Mouse (Mus musculus) C2C12 (cell line): ENCODE measurements around the gene Ccdc62. TPM values are rescaled to one million over a fixed set of nuclear protein-coding genes. Genes with fewer than 3 reads are reported as not detected.

ENCODE experiments used
- H3K27me3 ChIP-seq: one replicate; pipeline ENCODE4 v1.6.1; 2011; ENCODE audit not compliant: control insufficient read depth, insufficient read depth, insufficient read length
- H3K36me3 ChIP-seq: one replicate; pipeline ENCODE4 v1.6.1; 2011; ENCODE audit not compliant: control insufficient read depth, insufficient read depth
- H3K4me3 ChIP-seq: one replicate; pipeline ENCODE4 v1.5.1; 2011; ENCODE audit warnings: mild to moderate bottlenecking, control low read depth; ENCODE audit not compliant: poor library complexity, insufficient read depth, severe bottlenecking
- H3K79me2 ChIP-seq: one replicate; pipeline ENCODE4 v1.6.1; 2011; ENCODE audit not compliant: control insufficient read depth, insufficient read depth
- H3K79me3 ChIP-seq: one replicate; pipeline ENCODE4 v1.6.1; 2011; ENCODE audit warnings: low read depth, control low read depth
- H3ac ChIP-seq: one replicate; pipeline ENCODE3; 2011; ENCODE audit warnings: low read depth; ENCODE audit not compliant: control insufficient read depth, insufficient read length
- CEBPB ChIP-seq: IDR thresholded peaks from one replicate; pipeline ENCODE4 v1.6.1; 2011; ENCODE audit warnings: low read depth, mild to moderate bottlenecking, control low read depth, moderate library complexity
- CTCF ChIP-seq: IDR thresholded peaks from one replicate; pipeline ENCODE4 v1.5.1; 2011; ENCODE audit not compliant: control insufficient read depth, insufficient read depth, insufficient read length
- FOSL1 ChIP-seq: IDR thresholded peaks from one replicate; pipeline ENCODE4 v1.8.0; 2011; ENCODE audit warnings: mild to moderate bottlenecking, low read length; ENCODE audit not compliant: poor library complexity, insufficient read depth, severe bottlenecking
- MAX ChIP-seq: IDR thresholded peaks from one replicate; pipeline ENCODE4 v1.6.1; 2011; ENCODE audit warnings: mild to moderate bottlenecking, control low read depth
- MYOD1 ChIP-seq: IDR thresholded peaks from one replicate; pipeline ENCODE4 v1.6.1; 2011; ENCODE audit warnings: low read depth; ENCODE audit not compliant: control insufficient read depth, insufficient read length
- MYOG ChIP-seq: IDR thresholded peaks from one replicate; pipeline ENCODE4 v1.6.1; 2011; ENCODE audit not compliant: control insufficient read depth, insufficient read length; ENCODE audit errors: extremely low read depth
- USF1 ChIP-seq: IDR thresholded peaks from one replicate; pipeline ENCODE4 v1.6.1; 2011; ENCODE audit warnings: low read depth, mild to moderate bottlenecking, control low read depth, moderate library complexity
- polyA plus RNA-seq: library from polyadenylated mRNA; unstranded; fragments of >200 nt; fragmentation: generic; extraction: Trizol; gene quantifications from one replicate; pipeline ENCODE4 v1.2.1, GENCODE M21; 2012; ENCODE audit warnings: missing spikeins

Gene Ccdc62
- polyA plus RNA-seq, 1 experiment, result 2.5 TPM

GRCm38 (mm10) chr5:123927118-123927517 is 3.4 kb upstream of the Ccdc62 start, which contains the start of gene Gm43518:
Gm43518 (plus strand) TSS chr5:123927418.
- peaks cover 65% of the 10 kb centered on the region for H3K36me3 ChIP-seq
- TF ChIP-seq MYOG, result no peak
- TF ChIP-seq CTCF, result no peak
- no peak for TF ChIP-seq FOSL1
- no peak for TF ChIP-seq CEBPB
- no peak for TF ChIP-seq USF1
- TF ChIP-seq MYOD1, result no peak
- TF ChIP-seq MAX, result no peak
- no peaks in the 10 kb centered on the region for H3K27me3 ChIP-seq
- H3K79me2 ChIP-seq, result no peaks in the 10 kb centered on the region
- no peak within 1 kb of the TSS for H3K4me3 ChIP-seq
- H3ac ChIP-seq, result no peak within 1 kb of the TSS
- peaks cover 1% of the 10 kb centered on the region for H3K79me3 ChIP-seq

- Histone ChIP-seq H3K36me3 (peaks cover 26% of the 10 kb centered on the region), H3K79me3 (no peaks in the 10 kb centered on the region), H3K4me3 (peak overlapping the region; percentile 44), H3K79me2 (no peaks in the 10 kb centered on the region), H3K27me3 (no peaks in the 10 kb centered on the region), H3ac (no peak overlapping the region)
- TF ChIP-seq CEBPB, result no peak
- TF ChIP-seq CTCF, result no peak
- TF ChIP-seq MYOG, result no peak
Observed at GRCm38 (mm10) chr5:123931131-123931530, 652 bp downstream of the Ccdc62 start.

DNA sequence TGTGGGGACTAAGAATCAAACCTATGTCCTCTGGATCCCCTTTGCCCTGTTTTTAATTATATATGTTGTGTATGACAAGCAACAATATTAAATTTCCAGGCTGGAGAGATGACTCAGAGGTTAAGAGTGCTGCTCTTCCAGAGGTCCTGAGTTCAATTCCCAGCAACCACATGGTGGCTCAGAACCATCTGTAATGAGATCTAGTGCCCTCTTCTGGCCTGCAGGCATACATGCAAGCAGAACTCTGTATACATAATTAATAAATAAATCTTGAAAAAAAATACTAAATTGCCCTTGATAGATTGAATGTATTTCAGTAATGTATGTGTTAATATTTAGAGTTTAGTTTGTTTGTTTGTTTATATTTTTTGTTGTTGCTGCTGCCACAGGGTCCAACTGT is 2.4 kb downstream of the Ccdc62 start:
- no peaks in the 10 kb centered on the region for H3K79me3 ChIP-seq
- TF ChIP-seq MAX, result no peak
- TF ChIP-seq MYOG, result no peak
- TF ChIP-seq CTCF, result no peak
- TF ChIP-seq FOSL1, result no peak
- TF ChIP-seq CEBPB, result no peak
- no peak for TF ChIP-seq MYOD1
- no peak for TF ChIP-seq USF1
- no peak overlapping the region for H3ac ChIP-seq
- no peaks in the 10 kb centered on the region for H3K27me3 ChIP-seq
- no peak overlapping the region for H3K4me3 ChIP-seq
- peaks cover 8% of the 10 kb centered on the region for H3K36me3 ChIP-seq
- no peaks in the 10 kb centered on the region for H3K79me2 ChIP-seq

GRCm38 (mm10) chr5:123933556-123933955 is 3.1 kb downstream of the Ccdc62 start:
- Histone ChIP-seq H3K27me3 (no peaks in the 10 kb centered on the region), H3K36me3 (peaks cover 4% of the 10 kb centered on the region), H3K79me2 (no peaks in the 10 kb centered on the region), H3ac (no peak overlapping the region), H3K4me3 (no peak overlapping the region), H3K79me3 (no peaks in the 10 kb centered on the region)
- TF ChIP-seq MYOG (no peak), MAX (no peak), CTCF (no peak), MYOD1 (no peak), FOSL1 (no peak), USF1 (no peak)

DNA sequence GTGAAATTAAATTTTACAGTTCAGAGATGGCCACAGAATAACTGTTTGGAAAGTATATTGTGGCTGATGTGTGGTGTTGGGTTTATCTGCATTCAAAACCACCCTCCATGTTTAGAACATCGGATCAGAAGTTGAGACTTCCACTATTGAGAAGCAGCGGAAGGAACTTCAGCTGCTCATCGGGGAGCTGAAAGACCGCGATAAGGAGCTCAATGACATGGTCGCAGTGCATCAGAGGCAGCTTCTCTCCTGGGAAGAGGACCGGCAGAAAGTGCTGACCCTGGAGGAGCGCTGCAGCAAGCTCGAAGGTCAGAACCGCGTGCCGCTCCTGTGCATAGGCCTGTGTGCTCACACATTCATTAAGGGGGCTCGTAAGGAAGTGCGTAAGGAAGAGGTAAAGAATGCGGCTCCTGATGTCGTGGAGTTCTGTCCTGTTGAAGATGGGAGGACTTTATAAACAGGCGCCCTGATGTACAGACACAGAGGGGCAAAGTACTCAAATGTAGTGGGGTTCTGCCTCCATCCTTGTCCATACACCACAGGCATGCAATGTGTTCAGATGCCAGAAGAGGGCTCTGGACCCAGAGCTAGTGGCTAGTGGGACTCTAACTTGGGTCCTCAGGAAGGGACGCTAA is 3.6 kb downstream of the Ccdc62 start:
- Histone ChIP-seq H3K79me2 (no peaks in the 10 kb centered on the region), H3K4me3 (no peak overlapping the region), H3K27me3 (no peaks in the 10 kb centered on the region), H3ac (no peak overlapping the region), H3K79me3 (no peaks in the 10 kb centered on the region), H3K36me3 (peaks cover 4% of the 10 kb centered on the region)
- no peak for TF ChIP-seq MYOG

GRCm38 (mm10) chr5:123935931-123936330 is 5.5 kb downstream of the Ccdc62 start:
- no peak overlapping the region for H3K4me3 ChIP-seq
- no peak overlapping the region for H3ac ChIP-seq
- no peaks in the 10 kb centered on the region for H3K27me3 ChIP-seq
- no peaks in the 10 kb centered on the region for H3K79me2 ChIP-seq
- no peaks in the 10 kb centered on the region for H3K36me3 ChIP-seq
- TF ChIP-seq MAX, result no peak
- TF ChIP-seq MYOD1, result no peak
- no peak for TF ChIP-seq MYOG
- no peak for TF ChIP-seq CTCF
- no peak for TF ChIP-seq CEBPB
- no peak for TF ChIP-seq USF1
- TF ChIP-seq FOSL1, result no peak
- H3K79me3 ChIP-seq, result no peaks in the 10 kb centered on the region
